Mouse (Mus musculus): ENCODE measurements at regions not wholly inside any gene's neighbourhood (a gene's known extent, or its start where the extent isn't known, plus 50 kb on each side); places are given as distances from the start of the nearest gene placed in this dataset.

- TF ChIP-seq CTCF (IDR thresholded peaks at IDR 0.05; ENCODE audit: control insufficient read depth, insufficient read depth, insufficient replicate concordance, low read depth, low read length) (no peak), POLR2A (IDR thresholded peaks at IDR 0.05; ENCODE audit: control insufficient read depth, low read depth, low read length) (no peak)
Observed at GRCm38 (mm10) chr1:184553791-184554190, 178.6 kb downstream of the Hlx start.
